Mouse (Mus musculus) C2C12 (cell line): ENCODE results near the gene Kcnip1.

Source experiments
- CEBPB ChIP-seq: IDR thresholded peaks from one replicate; pipeline ENCODE4 v1.6.1; 2011; ENCODE audit warnings: low read depth, mild to moderate bottlenecking, control low read depth, moderate library complexity
- CTCF ChIP-seq: IDR thresholded peaks from one replicate; pipeline ENCODE4 v1.5.1; 2011; ENCODE audit not compliant: control insufficient read depth, insufficient read depth, insufficient read length
- MAX ChIP-seq: IDR thresholded peaks from one replicate; pipeline ENCODE4 v1.6.1; 2011; ENCODE audit warnings: mild to moderate bottlenecking, control low read depth
- MYOD1 ChIP-seq: IDR thresholded peaks from one replicate; pipeline ENCODE4 v1.6.1; 2011; ENCODE audit warnings: low read depth; ENCODE audit not compliant: control insufficient read depth, insufficient read length
- MYOG ChIP-seq: IDR thresholded peaks from one replicate; pipeline ENCODE4 v1.6.1; 2011; ENCODE audit not compliant: control insufficient read depth, insufficient read length; ENCODE audit errors: extremely low read depth
- USF1 ChIP-seq: IDR thresholded peaks from one replicate; pipeline ENCODE4 v1.6.1; 2011; ENCODE audit warnings: low read depth, mild to moderate bottlenecking, control low read depth, moderate library complexity

GRCm38 (mm10) chr11:34025091-34025490 is 32.1 kb upstream of the Kcnip1 start:
- no peak for TF ChIP-seq USF1
- TF ChIP-seq CTCF = no peak
- no peak for TF ChIP-seq CEBPB
- no peak for TF ChIP-seq MAX
- TF ChIP-seq MYOD1 = no peak
- no peak for TF ChIP-seq MYOG
